Mouse (Mus musculus) myocyte (in vitro differentiated cells): ENCODE measurements around the gene Cdhr4.

Experiments used
- CEBPB ChIP-seq: IDR thresholded peaks from 2 replicates; pipeline ENCODE4 v1.6.1; 2011; ENCODE audit warnings: mild to moderate bottlenecking, moderate library complexity; ENCODE audit not compliant: poor library complexity, insufficient read depth, severe bottlenecking
- E2F4 ChIP-seq: IDR thresholded peaks from one replicate; pipeline ENCODE4 v1.6.1; 2011; ENCODE audit warnings: mild to moderate bottlenecking, control low read depth, moderate library complexity; ENCODE audit not compliant: insufficient read depth
- MAX ChIP-seq: IDR thresholded peaks from one replicate; pipeline ENCODE4 v1.6.1; 2011; ENCODE audit warnings: low read depth, mild to moderate bottlenecking, control low read depth
- MYOD1 ChIP-seq, 3 experiments: IDR thresholded peaks; one replicate each; pipeline ENCODE4 v1.6.1; 2011; ENCODE audit warnings: control low read depth in 2 of 3, low read depth in 2 of 3, mild to moderate bottlenecking in 2 of 3, moderate library complexity in 1 of 3; ENCODE audit not compliant: insufficient read length in 2 of 3, control insufficient read depth in 1 of 3
- MYOG ChIP-seq, 3 experiments: IDR thresholded peaks; one replicate each; pipeline ENCODE4 v1.6.1; 2011; ENCODE audit warnings: control low read depth in 2 of 3, low read depth in 2 of 3, mild to moderate bottlenecking in 2 of 3; ENCODE audit not compliant: insufficient read length in 2 of 3, control insufficient read depth in 1 of 3, insufficient read depth in 1 of 3
- POLR2A ChIP-seq: IDR thresholded peaks from one replicate; pipeline ENCODE4 v1.6.1; 2011; ENCODE audit warnings: low read depth, mild to moderate bottlenecking, control low read depth, moderate library complexity; ENCODE audit not compliant: insufficient read length
- POLR2AphosphoS2 ChIP-seq: IDR thresholded peaks from one replicate; pipeline ENCODE4 v1.6.1; 2011; ENCODE audit warnings: low read depth, control low read depth; ENCODE audit not compliant: insufficient read length
- REST ChIP-seq: IDR thresholded peaks from one replicate; pipeline ENCODE4 v1.6.1; 2011; ENCODE audit warnings: mild to moderate bottlenecking, control low read depth, moderate library complexity; ENCODE audit not compliant: insufficient read depth, insufficient read length
- TCF12 ChIP-seq: IDR thresholded peaks from one replicate; pipeline ENCODE4 v1.6.1; 2011; ENCODE audit warnings: mild to moderate bottlenecking, control low read depth; ENCODE audit not compliant: poor library complexity, insufficient read depth, severe bottlenecking
- USF1 ChIP-seq: IDR thresholded peaks from one replicate; pipeline ENCODE4 v1.6.1; 2011; ENCODE audit warnings: low read depth, mild to moderate bottlenecking, control low read depth, moderate library complexity

- no peak for TF ChIP-seq POLR2A
- peak; percentile 23 for TF ChIP-seq POLR2AphosphoS2
- no peak for TF ChIP-seq USF1
- no peak for TF ChIP-seq CEBPB
- TF ChIP-seq MYOD1 (IDR thresholded peaks at IDR 0.05; ENCODE audit: control insufficient read depth in 1 of 3, insufficient read length in 2 of 3, low read depth in 2 of 3) = no peak
- no peak for TF ChIP-seq MYOG (IDR thresholded peaks at IDR 0.05; ENCODE audit: control insufficient read depth in 1 of 3, insufficient read depth in 1 of 3, insufficient read length in 2 of 3, low read depth in 2 of 3)
- no peak for TF ChIP-seq TCF12
- TF ChIP-seq MAX = no peak
- no peak for TF ChIP-seq REST
- no peak for TF ChIP-seq E2F4
Measured at GRCm38 (mm10) chr9:108044751-108045492, 52.6 kb downstream of the Cdhr4 start.
